Mouse (Mus musculus) heart, embryonic 16.5 days (tissue): ENCODE data around the gene Rev3l. TPM values are rescaled to one million over a fixed set of nuclear protein-coding genes. Genes with fewer than 3 reads are reported as not detected.

ENCODE experiments used
- ATAC-seq: fragments of 200-750 bp; cut with Nextera tagmentation; replicated peaks from 2 replicates; pipeline ENCODE4 v1.8.0; 2017; ENCODE audit warnings: moderate number of reproducible peaks; ENCODE audit not compliant: insufficient read depth, low FRiP score; ENCODE audit errors: extremely low read depth
- H3K27ac ChIP-seq: fragments of 300-500 bp; sonication (generic); 2 replicates; pipeline ENCODE4 v1.5.1; 2014; ENCODE audit warnings: mild to moderate bottlenecking, low read length, control low read depth, moderate library complexity
- H3K27me3 ChIP-seq: fragments of 300-500 bp; sonication (generic); 2 replicates; pipeline ENCODE4 v1.6.1; 2014; ENCODE audit warnings: low read length, mixed read lengths; ENCODE audit not compliant: control insufficient read depth, insufficient read depth
- H3K36me3 ChIP-seq: fragments of 300-500 bp; sonication (generic); 2 replicates; pipeline ENCODE4 v1.6.1; 2014; ENCODE audit not compliant: control insufficient read depth, insufficient read depth
- H3K4me1 ChIP-seq: fragments of 300-500 bp; sonication (generic); 2 replicates; pipeline ENCODE4 v1.6.1; 2014; ENCODE audit warnings: low read length, mixed read lengths; ENCODE audit not compliant: control insufficient read depth, insufficient read depth
- H3K4me2 ChIP-seq: fragments of 300-500 bp; sonication (generic); 2 replicates; pipeline ENCODE4 v1.6.1; 2014; ENCODE audit warnings: low read depth, mild to moderate bottlenecking, control low read depth, low read length
- H3K4me3 ChIP-seq: fragments of 300-500 bp; sonication (generic); 2 replicates; pipeline ENCODE4 v1.5.1; 2014; ENCODE audit warnings: mild to moderate bottlenecking, control low read depth, low read length
- H3K9ac ChIP-seq: fragments of 300-500 bp; sonication (generic); 2 replicates; pipeline ENCODE4 v1.6.1; 2014; ENCODE audit warnings: low read length, control low read depth
- H3K9me3 ChIP-seq: fragments of 300-500 bp; sonication (generic); replicated peaks from 2 replicates; pipeline ENCODE4 v1.6.1; 2016; ENCODE audit warnings: low read length; ENCODE audit not compliant: control insufficient read depth
- WGBS: fragments of 180-500 bp; shearing (Covaris S2); extraction: QIAGEN DNeasy Blood & Tissue Kit; methylation state at CpG from one replicate; pipeline ENCODE4 v1.1.7; 2014; 5-methylcytosine and 5-hydroxymethylcytosine counted together
- polyA plus RNA-seq: library from polyadenylated mRNA; unstranded; fragments of >200 nt; fragmentation: Nextera tagmentation; extraction: Ambion mirVana; gene quantifications from 2 replicates; pipeline ENCODE4 v1.2.1, GENCODE M21; 2015

The Rev3l gene
- polyA plus RNA-seq = 8.4 and 9.3 TPM in 2 replicates

- under 1% methylated on average over 49 of the region's 64 CpGs for WGBS
- Histone ChIP-seq H3K27me3 (no peaks in the 10 kb centered on the region), H3K4me1 (peaks cover 9% of the 10 kb centered on the region), H3K4me3 (peak within 1 kb of the TSS; percentile 96), H3K4me2 (peak within 1 kb of the TSS; percentile 83), H3K9me3 (no peaks in the 10 kb centered on the region), H3K36me3 (no peaks in the 10 kb centered on the region), H3K27ac (peak within 1 kb of the TSS; percentile 100), H3K9ac (peak within 1 kb of the TSS; percentile 97)
- peak; percentile 78 for ATAC-seq
Measured at GRCm38 (mm10) chr10:39731736-39732265, at the start of gene Rev3l. TSS of gene Rev3l (plus strand) at chr10:39732118.

GRCm38 (mm10) chr10:39682556-39682955, 49.4 kb upstream of the Rev3l start:
- no peaks in the 10 kb centered on the region for H3K27me3 ChIP-seq
- H3K27ac ChIP-seq = no peak overlapping the region
- no peak overlapping the region for H3K9ac ChIP-seq
- H3K4me3 ChIP-seq = no peak overlapping the region
- H3K9me3 ChIP-seq = no peaks in the 10 kb centered on the region
- no peaks in the 10 kb centered on the region for H3K36me3 ChIP-seq
- 74% methylated on average over 2 of the region's 2 CpGs for WGBS
- no peak for ATAC-seq
- H3K4me2 ChIP-seq = no peak overlapping the region
- H3K4me1 ChIP-seq = no peaks in the 10 kb centered on the region

GRCm38 (mm10) chr10:39683481-39683880, 48.4 kb upstream of the Rev3l start:
- Histone ChIP-seq H3K9me3 (no peaks in the 10 kb centered on the region), H3K4me2 (no peak overlapping the region), H3K9ac (no peak overlapping the region), H3K36me3 (no peaks in the 10 kb centered on the region), H3K4me3 (no peak overlapping the region), H3K27ac (no peak overlapping the region), H3K27me3 (no peaks in the 10 kb centered on the region), H3K4me1 (0 out of 2 replicates have a peak, but pooled peaks cover 2% of the 10 kb centered on the region)
- WGBS = 81% methylated on average over 2 of the region's 2 CpGs
- ATAC-seq = no peak

- Histone ChIP-seq H3K4me1 (peaks cover 8% of the 10 kb centered on the region), H3K4me3 (no peak overlapping the region), H3K27me3 (no peaks in the 10 kb centered on the region), H3K36me3 (no peaks in the 10 kb centered on the region), H3K9me3 (no peaks in the 10 kb centered on the region), H3K9ac (no peak overlapping the region), H3K4me2 (no peak overlapping the region), H3K27ac (no peak overlapping the region)
- 89% methylated on average over 4 of the region's 4 CpGs for WGBS
- ATAC-seq = no peak
Measured at GRCm38 (mm10) chr10:39686811-39687210, 45.1 kb upstream of the Rev3l start.

- Histone ChIP-seq H3K9ac (no peak overlapping the region), H3K27me3 (no peaks in the 10 kb centered on the region)
- WGBS = 67% methylated on average over 3 of the region's 3 CpGs
Measured at GRCm38 (mm10) chr10:39687851-39688250, 44.1 kb upstream of the Rev3l start.

GRCm38 (mm10) chr10:39691351-39692064, 40.4 kb upstream of the Rev3l start:
- Histone ChIP-seq H3K9ac (no peak overlapping the region), H3K9me3 (no peaks in the 10 kb centered on the region), H3K27ac (no peak overlapping the region), H3K4me3 (no peak overlapping the region), H3K4me1 (peaks cover 13% of the 10 kb centered on the region), H3K27me3 (no peaks in the 10 kb centered on the region), H3K4me2 (peak overlapping the region; percentile 28), H3K36me3 (no peaks in the 10 kb centered on the region)
- ATAC-seq = no peak; the same call in 1 of the 2 replicates
- 36% methylated on average over 11 of the region's 11 CpGs for WGBS

More at GRCm38 (mm10) chr10:39687851-39688250, 44.1 kb upstream of the Rev3l start:
- Histone ChIP-seq H3K4me3 (no peak overlapping the region), H3K4me1 (peaks cover 13% of the 10 kb centered on the region), H3K4me2 (no peak overlapping the region), H3K27ac (no peak overlapping the region), H3K36me3 (no peaks in the 10 kb centered on the region), H3K9me3 (no peaks in the 10 kb centered on the region)
- no peak for ATAC-seq

GRCm38 (mm10) chr10:39692152-39692551, 39.8 kb upstream of the Rev3l start:
- no peak overlapping the region for H3K4me3 ChIP-seq
- no peaks in the 10 kb centered on the region for H3K36me3 ChIP-seq
- WGBS = 58% methylated on average over 2 of the region's 2 CpGs
- H3K27me3 ChIP-seq = no peaks in the 10 kb centered on the region
- no peak overlapping the region for H3K4me2 ChIP-seq
- no peak overlapping the region for H3K9ac ChIP-seq
- no peak overlapping the region for H3K27ac ChIP-seq
- no peaks in the 10 kb centered on the region for H3K9me3 ChIP-seq
- no peak for ATAC-seq
- H3K4me1 ChIP-seq = peaks cover 13% of the 10 kb centered on the region

- H3K4me3 ChIP-seq = no peak overlapping the region
- H3K27me3 ChIP-seq = no peaks in the 10 kb centered on the region
- no peaks in the 10 kb centered on the region for H3K9me3 ChIP-seq
- WGBS = 90% methylated on average over 2 of the region's 2 CpGs
- no peak overlapping the region for H3K4me2 ChIP-seq
- H3K36me3 ChIP-seq = no peaks in the 10 kb centered on the region
- H3K27ac ChIP-seq = no peak overlapping the region
- H3K4me1 ChIP-seq = no peaks in the 10 kb centered on the region
- H3K9ac ChIP-seq = no peak overlapping the region
- ATAC-seq = no peak
Measured at GRCm38 (mm10) chr10:39707717-39708510, 24.0 kb upstream of the Rev3l start.

- Histone ChIP-seq H3K27me3 (no peaks in the 10 kb centered on the region), H3K27ac (no peak overlapping the region), H3K9me3 (no peaks in the 10 kb centered on the region), H3K4me1 (no peaks in the 10 kb centered on the region), H3K4me3 (no peak overlapping the region), H3K36me3 (no peaks in the 10 kb centered on the region), H3K9ac (no peak overlapping the region), H3K4me2 (no peak overlapping the region)
- 0 out of 2 replicates have a peak, but pooled peaks have one; percentile 6 for ATAC-seq
- 82% methylated on average over 5 of the region's 5 CpGs for WGBS
Measured at GRCm38 (mm10) chr10:39716936-39717335, 15.0 kb upstream of the Rev3l start.
